Mouse (Mus musculus) liver, embryonic 16.5 days (tissue): Measurements from ENCODE around the gene Calca. TPM values are rescaled to one million over a fixed set of nuclear protein-coding genes. Genes with fewer than 3 reads are reported as not detected.

ENCODE experiments used
- ATAC-seq: fragments of 200-750 bp; cut with Nextera tagmentation; 2 replicates; pipeline ENCODE4 v1.8.0; 2017; ENCODE audit warnings: low read depth, mild to moderate bottlenecking, moderate number of reproducible peaks, moderate library complexity
- H3K27ac ChIP-seq: fragments of 300-500 bp; sonication (generic); 2 replicates; pipeline ENCODE4 v1.5.1; 2014; ENCODE audit warnings: mild to moderate bottlenecking, low read length
- H3K27me3 ChIP-seq: fragments of 300-500 bp; sonication (generic); 2 replicates; pipeline ENCODE4 v1.6.1; 2014; ENCODE audit warnings: low read depth, low read length, mixed read lengths; ENCODE audit not compliant: control insufficient read depth, insufficient read depth
- H3K36me3 ChIP-seq: fragments of 300-500 bp; sonication (generic); 2 replicates; pipeline ENCODE4 v1.6.1; 2014; ENCODE audit warnings: mild to moderate bottlenecking; ENCODE audit not compliant: control insufficient read depth, insufficient read depth
- H3K4me1 ChIP-seq: fragments of 300-500 bp; sonication (generic); 2 replicates; pipeline ENCODE4 v1.6.1; 2014; ENCODE audit warnings: low read depth, low read length, mixed read lengths; ENCODE audit not compliant: control insufficient read depth
- H3K4me2 ChIP-seq: fragments of 300-500 bp; sonication (generic); 2 replicates; pipeline ENCODE4 v1.6.1; 2014; ENCODE audit warnings: low read depth, low read length, mixed read lengths
- H3K4me3 ChIP-seq: fragments of 300-500 bp; sonication (generic); 2 replicates; pipeline ENCODE4 v1.5.1; 2014; ENCODE audit warnings: low read depth, mild to moderate bottlenecking, low read length
- H3K9ac ChIP-seq: fragments of 300-500 bp; sonication (generic); 2 replicates; pipeline ENCODE4 v1.6.1; 2014; ENCODE audit warnings: low read depth, low read length
- H3K9me3 ChIP-seq: fragments of 300-500 bp; sonication (generic); replicated peaks from 2 replicates; pipeline ENCODE4 v1.6.1; 2016; ENCODE audit warnings: low read length; ENCODE audit not compliant: control insufficient read depth
- WGBS: fragments of 180-500 bp; shearing (Covaris S2); extraction: QIAGEN DNeasy Blood & Tissue Kit; methylation state at CpG from one replicate; pipeline ENCODE4 v1.1.7; 2014; ENCODE audit not compliant: insufficient replicate concordance; 5-methylcytosine and 5-hydroxymethylcytosine counted together
- polyA plus RNA-seq: library from polyadenylated mRNA; unstranded; fragments of >200 nt; fragmentation: Nextera tagmentation; extraction: Ambion mirVana; gene quantifications from 2 replicates; pipeline ENCODE4 v1.2.1, GENCODE M21; 2015

Calca gene
- 0.24 and 0.32 TPM in 2 replicates for polyA plus RNA-seq

DNA sequence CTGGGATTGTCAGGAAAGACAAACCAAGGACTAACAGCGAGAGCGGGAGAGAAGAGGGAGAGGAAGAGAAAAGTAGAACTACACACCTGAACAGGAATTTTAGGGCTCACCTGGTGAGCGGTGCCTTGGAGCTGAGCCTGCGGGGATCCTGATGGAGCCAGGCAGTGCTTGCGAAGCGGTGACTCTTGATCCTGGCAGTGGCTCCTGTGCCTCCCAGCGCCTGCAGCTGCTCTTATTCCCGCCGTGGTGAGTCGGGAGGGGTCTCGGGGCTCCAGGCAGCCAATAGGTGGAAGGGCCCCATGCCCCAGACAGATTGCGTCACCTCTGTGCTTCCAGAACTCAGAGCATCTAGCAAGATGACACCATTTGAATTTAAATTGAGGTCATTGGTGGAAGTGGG lies at the start of gene Calca:
Calca (minus strand) TSS at position 256 of the 400 bp plus-strand sequence.
- no peaks in the 10 kb centered on the region for H3K36me3 ChIP-seq
- H3K4me1 ChIP-seq = no peaks in the 10 kb centered on the region
- H3K27ac ChIP-seq = no peak within 1 kb of the TSS
- H3K4me2 ChIP-seq = peak within 1 kb of the TSS; percentile 49
- H3K9me3 ChIP-seq = no peaks in the 10 kb centered on the region
- WGBS = 2% methylated on average over 12 of the region's 12 CpGs
- peaks cover 23% of the 10 kb centered on the region for H3K27me3 ChIP-seq
- ATAC-seq = no peak
- no peak within 1 kb of the TSS for H3K9ac ChIP-seq
- peak within 1 kb of the TSS; percentile 25 for H3K4me3 ChIP-seq

DNA sequence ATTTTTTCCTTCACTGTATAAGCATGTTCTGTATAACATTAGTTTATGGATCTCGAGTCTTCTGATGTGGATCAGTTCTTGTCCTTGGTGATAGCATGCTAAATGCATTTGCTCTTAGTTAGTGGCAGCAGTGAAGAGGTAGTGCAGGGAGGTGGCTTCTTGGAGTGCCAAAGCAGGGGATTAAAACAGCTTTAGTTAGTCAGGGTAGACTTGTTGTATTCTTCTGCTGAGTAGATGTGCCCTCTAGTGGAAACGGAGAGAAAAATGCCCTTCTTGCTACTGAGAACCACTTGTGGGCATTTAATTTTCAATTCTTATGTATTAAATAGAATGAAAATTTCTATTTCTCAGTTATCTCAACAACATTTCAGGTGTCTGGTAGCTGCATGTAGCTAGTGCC lies 36.5 kb upstream of the Calca start:
- Histone ChIP-seq H3K36me3 (no peaks in the 10 kb centered on the region), H3K4me2 (no peak overlapping the region), H3K4me1 (no peaks in the 10 kb centered on the region), H3K27me3 (no peaks in the 10 kb centered on the region), H3K27ac (no peak overlapping the region), H3K9me3 (no peaks in the 10 kb centered on the region), H3K4me3 (no peak overlapping the region), H3K9ac (no peak overlapping the region)
- WGBS = 24% methylated on average over 2 of the region's 2 CpGs
- ATAC-seq = no peak

DNA sequence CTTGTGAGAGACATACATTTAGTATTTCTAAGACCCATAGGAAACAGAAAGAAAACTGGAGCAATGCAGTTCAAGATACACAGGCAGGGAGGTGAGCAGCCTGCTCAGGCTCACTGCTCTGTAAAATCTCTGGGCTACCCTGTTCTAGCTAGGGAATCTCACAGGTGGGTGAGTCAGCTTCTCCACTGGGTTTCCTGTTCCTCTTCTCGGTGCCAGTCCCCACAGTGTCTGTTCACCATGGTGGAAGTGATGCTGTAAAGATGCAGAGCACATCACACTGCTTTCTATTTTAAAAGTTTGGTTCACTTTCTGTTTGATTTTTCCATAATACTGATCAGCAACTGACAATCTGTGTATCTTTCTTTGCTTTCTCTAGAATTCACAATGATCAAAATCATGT lies 35.2 kb upstream of the Calca start:
- Histone ChIP-seq H3K27ac (no peak overlapping the region), H3K4me1 (no peaks in the 10 kb centered on the region), H3K9me3 (no peaks in the 10 kb centered on the region), H3K27me3 (no peaks in the 10 kb centered on the region), H3K4me2 (no peak overlapping the region), H3K9ac (no peak overlapping the region), H3K4me3 (no peak overlapping the region), H3K36me3 (no peaks in the 10 kb centered on the region)
- ATAC-seq = no peak
- WGBS = 14% methylated on average over 1 of the region's 1 CpGs

DNA sequence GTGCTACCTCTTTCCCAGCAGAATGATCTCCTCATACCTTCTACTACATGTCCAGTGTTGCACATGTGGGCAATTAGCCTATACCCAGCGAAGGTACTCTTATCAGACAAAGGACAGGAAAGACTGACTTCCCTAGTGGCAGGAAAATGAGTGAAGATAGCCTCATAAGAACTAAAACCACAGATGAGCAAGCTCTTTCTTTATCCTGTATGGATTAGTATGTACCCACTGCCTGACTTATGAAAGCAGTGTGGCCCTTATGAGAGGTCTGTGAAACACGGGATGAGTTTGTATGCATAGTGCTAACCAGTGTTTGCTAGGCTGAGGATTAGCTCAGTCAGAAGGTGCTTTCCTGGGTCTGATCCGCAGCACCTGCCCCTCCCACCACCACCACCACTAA lies 13.6 kb upstream of the Calca start:
- Histone ChIP-seq H3K9ac (no peak overlapping the region), H3K27me3 (no peaks in the 10 kb centered on the region), H3K4me3 (no peak overlapping the region), H3K36me3 (no peaks in the 10 kb centered on the region), H3K27ac (no peak overlapping the region), H3K9me3 (no peaks in the 10 kb centered on the region), H3K4me1 (no peaks in the 10 kb centered on the region), H3K4me2 (no peak overlapping the region)
- ATAC-seq = no peak
- 12% methylated on average over 3 of the region's 3 CpGs for WGBS

DNA sequence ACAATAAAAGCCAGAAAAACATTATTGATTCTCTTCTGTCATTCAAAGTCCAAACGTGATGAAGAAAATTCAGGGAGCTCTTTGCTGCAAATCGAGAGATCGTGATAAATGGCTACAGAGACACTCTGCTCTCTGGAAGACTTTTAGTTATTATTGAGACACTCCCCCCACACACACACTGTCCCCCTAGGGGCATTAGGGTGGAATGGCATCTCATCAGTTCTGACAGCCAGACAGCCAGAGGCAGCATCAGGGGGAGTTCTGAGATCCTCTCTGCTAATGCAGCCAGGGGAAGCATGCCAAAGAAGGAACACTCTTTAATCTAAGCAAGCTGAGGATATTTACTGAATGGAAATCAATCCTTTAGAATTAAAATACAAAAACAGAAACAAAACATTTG lies 12.6 kb upstream of the Calca start:
- Histone ChIP-seq H3K27ac (no peak overlapping the region), H3K4me1 (no peaks in the 10 kb centered on the region), H3K27me3 (no peaks in the 10 kb centered on the region), H3K9ac (no peak overlapping the region), H3K9me3 (no peaks in the 10 kb centered on the region), H3K4me2 (no peak overlapping the region), H3K4me3 (no peak overlapping the region), H3K36me3 (no peaks in the 10 kb centered on the region)
- WGBS = 57% methylated on average over 3 of the region's 3 CpGs
- ATAC-seq = no peak

DNA sequence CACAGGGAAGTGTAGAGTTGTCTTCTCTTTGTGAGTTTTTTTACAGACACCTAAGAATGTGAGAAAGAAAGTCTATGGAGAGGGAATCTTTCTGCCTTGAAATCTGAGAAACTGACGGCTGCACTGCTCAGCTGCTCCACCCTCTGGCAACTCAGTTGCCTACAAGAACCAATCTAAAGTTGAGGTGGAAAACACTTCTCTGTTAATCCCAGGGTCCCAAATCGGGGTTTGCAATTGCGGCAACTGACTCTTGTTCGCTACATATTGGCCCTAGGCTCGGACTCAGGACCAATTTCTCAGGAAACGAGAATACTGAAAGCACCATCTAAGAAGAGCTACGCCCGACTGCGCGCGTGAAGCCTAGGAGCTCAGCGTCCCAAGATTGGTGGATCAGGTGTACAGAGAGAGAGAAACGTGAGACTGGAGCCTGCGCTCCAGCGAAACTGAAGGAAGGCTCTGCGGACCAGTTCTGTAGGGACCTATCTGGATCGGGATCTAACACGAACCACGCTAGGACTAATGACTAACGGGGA lies 522 bp downstream of the Calca start:
- Histone ChIP-seq H3K4me2 (peak overlapping the region; percentile 49), H3K27ac (no peak overlapping the region), H3K9me3 (no peaks in the 10 kb centered on the region), H3K36me3 (no peaks in the 10 kb centered on the region), H3K4me1 (no peaks in the 10 kb centered on the region), H3K9ac (no peak overlapping the region), H3K27me3 (peaks cover 23% of the 10 kb centered on the region), H3K4me3 (peak overlapping the region; percentile 25)
- ATAC-seq = no peak
- WGBS = 1% methylated on average over 20 of the region's 20 CpGs

DNA sequence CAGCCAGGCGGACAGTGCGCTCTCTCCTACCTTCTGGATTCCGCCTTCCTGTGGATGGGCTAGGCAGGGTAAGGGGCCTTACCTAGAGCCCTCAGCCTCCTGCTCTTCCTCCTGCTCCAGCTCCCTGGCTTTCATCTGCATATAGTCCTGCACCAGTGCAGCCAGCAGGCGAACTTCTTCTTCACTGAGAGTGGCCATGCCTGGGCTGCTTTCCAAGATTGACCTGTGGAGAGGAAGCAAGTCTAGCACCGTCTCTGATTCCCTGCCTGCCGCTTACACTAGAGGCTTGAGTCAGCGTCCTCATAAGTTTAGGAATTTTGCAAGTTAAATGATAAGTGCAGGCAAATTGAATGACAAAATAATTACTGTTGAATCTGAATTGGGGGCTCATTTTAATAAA lies 1.8 kb downstream of the Calca start:
- ATAC-seq = no peak
- Histone ChIP-seq H3K27me3 (peaks cover 23% of the 10 kb centered on the region), H3K27ac (no peak overlapping the region), H3K36me3 (no peaks in the 10 kb centered on the region), H3K4me3 (no peak overlapping the region), H3K4me1 (no peaks in the 10 kb centered on the region), H3K9ac (no peak overlapping the region), H3K9me3 (no peaks in the 10 kb centered on the region), H3K4me2 (no peak overlapping the region)
- WGBS = 57% methylated on average over 7 of the region's 7 CpGs

DNA sequence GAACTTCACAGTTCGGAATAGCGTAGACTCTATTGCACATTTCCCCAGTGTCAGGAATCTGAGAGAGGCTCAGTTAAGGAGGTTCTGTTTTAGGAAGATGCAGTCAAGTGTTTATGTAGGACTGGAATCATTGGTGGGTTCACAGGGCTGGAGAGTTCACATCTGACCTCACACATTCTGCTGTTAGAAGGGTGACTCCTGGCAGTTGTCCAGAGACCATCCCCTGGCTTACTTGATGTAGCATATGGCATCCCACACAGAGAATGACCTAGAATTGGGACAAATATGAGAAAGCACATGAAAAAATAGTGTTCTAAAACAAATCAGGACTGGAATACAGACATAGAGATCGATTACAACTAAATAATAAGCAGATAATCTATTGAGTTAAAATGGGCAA lies 10.2 kb downstream of the Calca start:
- H3K27ac ChIP-seq = no peak overlapping the region
- H3K4me2 ChIP-seq = no peak overlapping the region
- WGBS = 63% methylated on average over 3 of the region's 3 CpGs
- H3K4me3 ChIP-seq = no peak overlapping the region
- no peaks in the 10 kb centered on the region for H3K36me3 ChIP-seq
- no peak for ATAC-seq
- no peaks in the 10 kb centered on the region for H3K9me3 ChIP-seq
- H3K27me3 ChIP-seq = no peaks in the 10 kb centered on the region
- no peaks in the 10 kb centered on the region for H3K4me1 ChIP-seq
- no peak overlapping the region for H3K9ac ChIP-seq

DNA sequence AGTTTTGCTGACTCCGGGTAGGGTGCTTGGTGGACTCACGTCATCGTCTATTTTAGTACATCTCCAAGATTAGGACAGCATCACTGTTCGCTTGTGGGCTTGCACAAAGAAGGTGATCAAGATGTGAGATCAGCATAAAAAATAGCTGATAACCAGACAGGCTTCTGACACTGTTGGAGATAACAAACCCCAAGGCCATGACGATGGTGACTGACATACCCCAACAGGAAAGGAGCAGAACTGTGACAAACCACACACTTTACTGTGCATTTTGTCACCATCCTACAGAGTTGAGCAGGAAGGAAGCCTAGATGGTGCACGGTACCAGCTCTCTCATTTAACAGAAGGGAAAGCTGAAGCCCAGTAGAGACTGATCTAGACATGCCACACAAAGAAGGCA lies 19.4 kb downstream of the Calca start:
- ATAC-seq = no peak
- Histone ChIP-seq H3K4me3 (no peak overlapping the region), H3K9ac (no peak overlapping the region), H3K9me3 (no peaks in the 10 kb centered on the region), H3K4me1 (no peaks in the 10 kb centered on the region), H3K27ac (no peak overlapping the region), H3K4me2 (no peak overlapping the region), H3K36me3 (no peaks in the 10 kb centered on the region), H3K27me3 (no peaks in the 10 kb centered on the region)
- 20% methylated on average over 6 of the region's 6 CpGs for WGBS
